Mouse (Mus musculus): ENCODE results near the gene Fsd2.

The Fsd2 gene

DNA sequence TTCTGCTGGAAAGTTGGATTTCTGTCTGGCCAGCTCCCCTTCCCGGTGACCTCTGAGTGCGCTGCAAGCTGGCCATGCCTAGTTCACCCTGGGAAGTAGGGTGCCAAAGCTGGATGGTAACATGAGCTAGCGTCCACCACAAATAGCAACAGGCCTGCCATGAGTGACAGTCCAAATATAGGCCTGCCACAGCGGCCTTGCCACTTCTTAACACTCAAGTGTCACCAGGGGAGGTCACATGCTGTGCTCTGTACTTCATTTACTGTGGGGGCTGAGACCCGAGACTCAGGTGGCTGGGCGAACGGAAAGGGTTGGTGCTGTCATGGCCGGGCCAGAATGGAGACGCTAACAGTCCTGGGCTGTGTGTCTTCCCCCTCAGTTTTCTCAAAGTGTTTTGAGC lies at the start of gene Fsd2:
Fsd2 (minus strand) TSS at position 53 of the 400 bp plus-strand sequence.
- DNase-seq (ENCODE audit: low read depth, low spot score), result no peak

DNA sequence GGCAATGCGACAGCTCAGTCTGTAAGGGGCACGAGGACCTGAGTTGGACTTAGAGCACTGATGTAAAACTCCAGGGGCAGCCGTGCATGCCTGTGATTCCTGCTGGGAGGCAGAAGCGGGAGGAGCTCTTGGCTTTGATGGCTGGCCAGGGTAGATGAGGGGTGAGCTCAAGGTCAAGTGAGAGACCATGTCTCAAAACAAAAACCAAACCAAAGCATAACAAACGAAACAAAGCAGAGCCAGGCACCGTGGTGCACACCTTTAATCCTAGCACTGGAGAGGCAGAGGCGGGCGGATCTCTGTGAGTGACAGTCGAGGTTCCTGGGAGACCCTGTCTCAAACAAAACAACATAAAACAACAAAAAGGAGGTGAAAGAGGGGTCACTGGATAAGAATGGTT lies 48.3 kb upstream of the Fsd2 start:
- DNase-seq (ENCODE audit: low read depth, low spot score), result no peak

DNA sequence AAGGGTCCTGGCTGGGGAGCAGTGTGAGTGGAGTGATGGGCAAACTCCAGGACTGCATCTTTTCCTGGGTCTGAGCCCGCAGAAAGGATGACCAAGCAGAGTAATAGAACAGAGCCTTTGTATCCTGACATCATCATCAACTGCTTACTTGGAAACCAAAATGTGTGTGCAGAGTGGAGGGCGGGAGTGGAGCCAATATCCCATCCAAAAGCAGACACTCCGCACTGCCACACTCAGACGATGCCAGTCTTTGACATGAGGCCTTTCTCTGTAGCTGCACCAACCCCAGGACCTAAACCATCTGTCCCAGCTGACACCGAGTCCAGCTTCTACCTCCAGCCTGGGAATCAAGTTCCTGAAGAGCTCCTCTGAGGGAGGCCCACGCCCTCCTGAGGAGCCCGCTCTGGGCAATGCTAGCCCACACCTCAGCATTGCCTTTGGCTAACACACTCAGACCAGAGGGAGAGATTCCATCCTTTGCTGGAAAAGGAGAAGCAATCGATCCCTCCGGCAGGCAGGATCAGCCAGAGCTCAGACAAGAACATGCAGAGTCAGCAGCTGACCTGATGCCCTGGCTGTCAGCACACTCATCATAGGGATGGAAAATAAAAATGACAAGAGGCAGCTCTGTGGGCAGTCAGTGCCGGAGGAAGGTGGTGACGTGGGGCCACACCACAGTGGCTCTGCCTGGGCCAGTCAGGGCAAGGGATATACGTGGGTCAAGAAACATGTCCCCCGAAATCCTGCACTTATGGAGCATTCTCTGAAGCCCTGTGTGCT lies 46.3 kb upstream of the Fsd2 start:
- DNase-seq (ENCODE audit: low read depth, low spot score), result no peak

DNA sequence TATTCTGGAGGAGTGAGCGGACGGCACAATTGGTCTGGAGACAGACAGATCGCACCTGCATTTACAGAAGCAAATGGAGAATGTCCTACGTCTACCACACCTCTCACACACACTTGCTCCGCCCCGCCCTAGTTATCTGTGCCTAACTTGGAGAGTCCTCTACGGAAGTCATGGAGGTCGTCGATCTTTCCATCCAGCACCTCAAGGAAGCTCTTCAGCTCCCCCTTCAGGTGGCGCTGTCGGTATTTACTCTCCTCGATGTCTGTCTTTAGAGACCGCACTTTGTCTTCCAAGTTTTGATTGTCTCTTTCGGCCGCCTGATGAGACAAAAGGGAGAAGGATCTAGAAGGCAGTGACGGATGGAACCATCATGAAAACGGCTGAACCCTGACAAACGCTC lies 43.4 kb upstream of the Fsd2 start:
- DNase-seq (ENCODE audit: low read depth, low spot score), result no peak

DNA sequence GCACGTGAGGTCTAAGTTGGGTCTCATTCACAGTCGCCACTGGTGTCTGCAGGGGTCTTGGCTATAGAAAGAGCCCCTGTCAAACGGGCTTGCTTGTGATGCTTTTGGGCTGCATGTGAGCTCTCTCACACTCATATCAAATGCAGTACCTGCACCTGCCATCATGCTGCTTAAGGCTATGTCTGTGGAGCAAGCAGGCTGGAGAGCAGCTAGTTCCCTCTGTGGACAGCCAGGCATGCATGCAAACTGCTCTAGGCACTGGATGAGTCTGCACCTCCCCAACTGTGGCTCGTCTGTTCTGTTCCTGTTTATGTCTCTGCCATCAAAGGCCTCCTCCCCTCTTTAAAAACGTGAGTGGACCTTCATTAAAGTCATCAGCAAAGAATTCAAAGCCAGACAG lies 39.7 kb upstream of the Fsd2 start:
- DNase-seq (ENCODE audit: low read depth, low spot score), result no peak

DNA sequence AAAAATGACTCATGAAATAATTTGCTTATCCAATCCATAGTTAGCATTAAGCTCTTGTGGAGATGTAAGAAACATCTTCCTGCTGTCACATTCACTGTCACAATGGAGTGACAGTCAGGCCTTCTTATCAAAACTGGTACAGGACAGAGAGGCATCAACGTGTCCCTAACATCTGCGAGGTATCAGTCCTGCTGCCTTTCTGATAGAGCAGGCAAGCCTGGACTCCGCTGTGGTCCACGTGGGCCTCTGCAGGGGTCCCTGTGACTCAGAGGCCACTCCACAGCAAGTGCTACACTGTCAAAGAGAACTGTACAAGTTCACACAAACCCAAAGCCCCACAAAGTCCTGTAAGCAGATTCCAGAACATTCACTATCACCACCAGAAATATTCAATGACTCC lies 38.7 kb upstream of the Fsd2 start:
- no peak for DNase-seq (ENCODE audit: low read depth, low spot score)

DNA sequence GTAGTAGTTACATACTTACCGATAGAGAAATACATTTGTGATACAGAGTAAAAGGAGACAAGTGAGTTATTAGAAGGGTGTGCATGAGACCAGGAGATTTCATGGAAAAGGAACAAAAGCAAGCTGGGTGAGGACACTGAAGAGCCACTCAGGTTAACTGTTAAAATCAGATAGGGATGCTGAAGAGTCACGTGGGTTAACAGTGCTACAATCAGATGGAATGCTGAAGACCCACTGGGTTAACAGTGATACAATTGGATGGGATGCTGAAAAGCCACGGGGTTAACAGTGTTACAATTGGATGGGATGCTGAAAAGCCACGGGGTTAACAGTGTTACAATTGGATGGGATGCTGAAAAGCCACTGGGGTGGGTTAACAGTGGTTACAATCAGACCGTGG lies 38.2 kb upstream of the Fsd2 start:
- DNase-seq (ENCODE audit: low read depth, low spot score), result no peak

DNA sequence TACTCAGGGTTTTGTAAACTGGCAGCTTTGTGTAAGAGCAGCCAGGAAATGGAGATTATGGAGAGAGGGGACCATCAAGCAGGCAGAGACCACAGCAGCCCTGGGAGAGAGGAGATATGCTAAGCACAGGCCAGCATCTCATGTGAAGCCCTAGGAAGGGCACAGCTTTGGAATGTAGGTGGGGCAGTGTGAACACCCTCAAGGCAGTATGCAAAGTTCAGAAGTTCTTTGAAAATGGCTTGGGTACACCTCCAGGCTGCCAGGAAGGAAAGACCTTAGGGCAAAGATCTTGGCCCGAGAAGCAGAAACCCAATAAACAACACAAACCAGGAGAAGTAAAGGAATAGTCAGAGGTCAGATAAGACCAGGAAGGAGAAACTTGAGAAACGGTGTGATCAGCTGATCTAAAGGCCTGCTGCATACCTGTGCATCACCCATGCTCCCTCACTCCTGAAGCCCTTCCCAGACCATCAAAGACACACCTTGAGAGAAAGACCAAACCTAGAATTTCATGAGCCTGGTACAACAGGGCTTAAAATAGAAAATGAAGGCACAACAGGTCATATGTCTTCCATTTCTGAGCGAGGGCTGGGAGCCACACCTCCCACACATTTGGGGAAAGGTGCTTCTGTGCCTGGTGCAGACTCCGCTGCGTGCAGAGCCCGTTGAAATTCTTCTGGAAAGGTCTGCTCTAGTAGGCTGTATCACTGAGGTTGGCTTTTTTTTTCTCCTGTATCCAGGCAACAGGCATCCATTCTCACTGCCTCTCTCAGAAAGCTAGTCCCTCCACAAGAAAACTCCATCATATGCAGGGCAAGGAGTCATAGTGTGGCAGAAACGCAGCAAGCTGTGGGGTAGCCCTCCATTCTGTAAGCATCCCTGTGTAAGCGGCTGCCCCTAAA lies 32.9 kb upstream of the Fsd2 start:
- DNase-seq (ENCODE audit: low read depth, low spot score), result no peak

DNA sequence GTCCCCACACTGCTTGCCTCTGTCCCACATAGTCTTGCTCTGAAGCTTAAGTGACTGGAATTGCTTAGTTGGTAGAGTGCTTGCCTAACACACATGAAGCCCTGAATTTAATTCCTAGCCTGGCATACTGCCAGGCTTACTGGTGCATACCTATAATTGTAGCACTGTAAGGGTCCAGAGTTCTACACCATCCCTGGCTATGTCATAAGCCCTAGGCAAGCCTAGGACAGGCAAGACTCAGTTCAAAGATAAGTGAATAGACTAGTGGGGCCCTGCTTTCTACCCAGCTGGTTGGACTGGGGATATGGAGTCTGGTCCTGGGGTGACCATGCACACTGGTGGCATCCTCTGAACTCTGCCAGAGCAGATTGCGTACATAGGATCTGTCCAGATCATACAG lies 30.9 kb upstream of the Fsd2 start:
- DNase-seq (ENCODE audit: low read depth, low spot score), result no peak

DNA sequence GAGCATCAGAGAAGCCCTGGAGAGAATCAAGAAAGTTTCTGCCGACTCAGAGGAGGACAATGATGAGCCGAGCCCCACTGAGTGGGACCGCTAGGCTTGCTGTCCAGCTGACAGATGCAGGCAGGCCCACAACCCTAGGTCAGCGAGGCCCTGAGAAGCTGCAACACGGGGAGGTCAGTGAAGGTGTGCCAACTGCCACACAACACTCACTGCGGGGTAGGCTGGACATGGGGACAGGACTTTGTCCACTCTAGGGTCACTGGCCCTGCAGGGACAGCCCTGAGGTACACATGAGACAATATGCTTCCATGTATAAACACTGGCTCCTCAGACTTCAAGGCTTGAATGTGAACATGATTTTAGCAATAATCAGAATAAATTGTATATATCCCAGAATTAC lies 29.3 kb upstream of the Fsd2 start:
- DNase-seq (ENCODE audit: low read depth, low spot score), result no peak

DNA sequence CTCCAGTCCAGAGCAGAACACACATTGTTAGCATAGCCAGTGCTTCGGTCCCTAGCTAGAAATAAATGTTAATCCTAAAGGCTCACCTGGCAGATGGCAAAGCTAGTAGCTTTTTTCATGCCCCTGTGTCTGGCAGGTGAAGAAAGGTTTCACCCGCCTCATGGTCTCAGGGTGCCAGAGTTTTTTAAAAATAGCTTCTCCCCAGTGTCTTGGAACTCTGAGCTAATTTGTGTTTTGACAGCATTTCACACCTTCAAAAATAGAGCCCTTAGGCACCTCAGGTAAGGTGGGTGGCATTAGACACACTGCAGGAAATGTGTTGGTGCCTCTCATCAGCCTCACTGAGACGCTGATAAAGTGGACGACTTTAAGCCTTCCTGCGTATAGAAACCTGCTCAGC lies 28.3 kb upstream of the Fsd2 start:
- DNase-seq (ENCODE audit: low read depth, low spot score), result no peak

DNA sequence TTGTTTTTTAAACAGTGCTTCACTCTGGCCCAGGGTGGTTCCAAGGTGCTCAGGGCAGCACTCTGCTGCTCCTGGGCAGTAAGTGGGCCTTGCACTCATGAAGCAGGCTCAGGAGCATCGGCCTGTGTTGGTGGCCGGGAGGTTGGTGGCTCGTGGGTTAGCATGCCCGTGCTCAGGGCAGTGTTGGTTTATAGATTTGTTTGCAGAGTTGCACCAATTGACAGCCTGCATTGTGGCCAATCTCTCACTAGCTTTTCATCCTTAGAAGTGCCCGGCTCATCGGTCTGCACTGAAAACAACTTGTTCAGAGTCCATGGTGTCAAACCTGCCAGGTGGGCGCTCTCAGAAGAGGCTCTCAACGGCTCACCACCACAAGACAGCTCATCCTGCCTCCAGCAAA lies 26.6 kb upstream of the Fsd2 start:
- DNase-seq (ENCODE audit: low read depth, low spot score), result no peak

DNA sequence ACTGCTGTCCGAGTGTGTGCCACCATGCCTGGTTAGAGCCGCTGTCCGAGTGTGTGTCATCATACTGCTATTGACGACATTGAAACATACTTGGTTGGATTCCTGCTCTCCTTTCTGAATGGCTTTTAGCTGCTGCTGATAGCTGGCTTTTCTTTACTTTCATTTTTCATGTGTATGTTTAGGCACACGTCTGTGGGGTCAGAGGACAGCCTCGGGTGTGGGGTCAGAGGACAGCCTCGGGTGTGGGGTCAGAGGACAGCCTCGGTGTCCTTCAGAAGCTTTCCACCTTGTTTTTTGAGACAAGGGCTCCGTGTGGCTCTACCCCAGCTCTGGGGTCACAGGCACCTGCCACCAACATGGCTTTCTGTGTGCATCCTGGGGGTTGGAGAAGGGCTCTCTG lies 25.9 kb upstream of the Fsd2 start:
- no peak for DNase-seq (ENCODE audit: low read depth, low spot score)

DNA sequence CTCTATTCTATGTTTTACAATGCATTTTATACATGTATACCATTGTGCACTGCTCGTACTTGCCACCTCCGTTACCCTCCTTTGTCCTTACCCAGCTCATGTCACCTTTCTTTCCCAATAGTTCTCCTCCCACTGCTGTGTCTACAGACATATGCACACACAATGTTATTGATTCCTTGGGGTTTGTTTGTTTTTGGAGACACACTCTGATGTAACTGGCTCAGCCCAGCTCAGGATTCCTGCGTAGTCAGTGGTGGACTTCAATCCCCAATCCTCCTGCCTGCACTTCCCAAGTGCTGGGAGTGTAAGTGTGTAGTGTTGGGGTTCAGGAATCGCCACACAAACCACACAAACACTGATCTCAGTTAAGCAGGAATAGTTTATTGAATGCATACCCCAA lies 20.5 kb upstream of the Fsd2 start:
- no peak for DNase-seq (ENCODE audit: low read depth, low spot score)

DNA sequence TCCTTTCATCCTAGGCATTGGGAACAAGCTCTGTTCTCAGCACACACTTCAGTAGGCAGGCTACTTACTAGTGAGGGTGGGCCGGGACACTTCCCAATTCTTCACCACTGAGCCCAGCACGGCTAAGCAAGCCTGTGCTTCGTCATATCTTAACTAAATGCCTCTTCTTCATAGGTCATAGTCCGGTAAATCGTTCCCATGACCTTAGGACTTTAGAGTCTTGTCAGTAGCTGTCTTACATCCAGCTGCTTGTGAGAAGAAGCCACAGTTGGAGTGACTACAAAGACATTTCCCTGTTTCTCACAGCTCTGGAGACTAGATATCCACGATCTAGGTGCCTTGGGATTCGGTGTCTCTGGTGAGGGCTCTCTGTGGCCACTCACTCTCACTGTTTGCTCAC lies 18.6 kb upstream of the Fsd2 start:
- DNase-seq (ENCODE audit: low read depth, low spot score), result no peak

DNA sequence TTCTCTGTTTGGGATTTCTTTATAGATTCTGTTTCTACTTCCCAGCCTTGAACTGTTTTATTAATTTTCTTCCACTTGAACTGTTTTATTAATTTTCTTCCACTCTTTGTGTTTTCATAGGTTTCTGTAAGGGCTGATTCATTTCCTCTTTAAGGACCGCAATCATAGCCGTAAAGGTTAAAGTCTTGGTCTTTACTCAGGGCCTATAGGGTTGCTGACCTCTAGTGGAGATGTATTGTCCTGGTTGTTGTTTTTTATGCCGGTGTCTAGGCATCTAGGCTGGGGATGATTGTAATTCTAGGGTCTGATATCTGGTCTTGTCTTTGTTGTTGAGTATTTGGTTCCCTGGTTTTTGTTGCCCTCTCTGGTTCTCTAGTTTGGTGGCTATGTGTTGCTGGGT lies 16.8 kb upstream of the Fsd2 start:
- DNase-seq (ENCODE audit: low read depth, low spot score), result no peak

DNA sequence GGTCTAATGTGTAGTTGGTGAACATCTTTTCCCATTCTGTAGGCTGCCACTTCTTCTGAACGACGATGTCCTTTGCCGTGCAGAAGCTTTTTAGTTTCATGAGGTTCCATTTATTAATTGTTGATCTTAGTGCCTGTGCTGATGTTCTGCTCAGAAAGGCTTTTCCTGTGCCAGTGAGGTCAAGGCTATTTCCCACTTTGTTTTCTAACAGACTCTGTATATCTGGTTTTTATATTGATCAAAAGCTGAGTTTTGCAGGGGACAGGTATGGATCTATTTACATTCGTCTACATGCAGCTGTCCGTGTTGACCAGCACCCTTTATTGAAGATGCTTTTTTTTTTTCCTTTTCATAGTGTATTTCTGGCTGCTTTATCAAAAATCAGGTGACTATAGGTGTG lies 12.6 kb upstream of the Fsd2 start:
- no peak for DNase-seq (ENCODE audit: low read depth, low spot score)

DNA sequence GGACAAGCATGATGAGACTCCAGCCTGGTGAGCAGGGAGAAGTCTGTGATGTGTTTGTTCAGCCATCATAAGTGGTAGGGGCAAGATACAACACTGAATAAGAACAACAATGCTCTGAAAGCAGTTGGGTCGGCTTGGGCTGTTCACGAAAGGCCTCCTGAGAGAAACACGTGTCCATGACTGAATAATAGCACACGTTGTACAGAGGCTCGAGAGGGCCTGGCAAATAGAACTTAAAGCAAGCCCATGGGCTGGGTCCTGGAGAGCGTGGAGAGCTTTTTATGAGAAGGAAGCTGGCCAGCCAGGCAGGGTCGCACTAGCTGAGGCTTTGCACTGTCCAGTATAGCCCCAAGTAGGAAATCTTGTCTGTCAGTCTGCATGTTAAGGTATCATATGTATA lies 11.7 kb upstream of the Fsd2 start:
- no peak for DNase-seq (ENCODE audit: low read depth, low spot score)

DNA sequence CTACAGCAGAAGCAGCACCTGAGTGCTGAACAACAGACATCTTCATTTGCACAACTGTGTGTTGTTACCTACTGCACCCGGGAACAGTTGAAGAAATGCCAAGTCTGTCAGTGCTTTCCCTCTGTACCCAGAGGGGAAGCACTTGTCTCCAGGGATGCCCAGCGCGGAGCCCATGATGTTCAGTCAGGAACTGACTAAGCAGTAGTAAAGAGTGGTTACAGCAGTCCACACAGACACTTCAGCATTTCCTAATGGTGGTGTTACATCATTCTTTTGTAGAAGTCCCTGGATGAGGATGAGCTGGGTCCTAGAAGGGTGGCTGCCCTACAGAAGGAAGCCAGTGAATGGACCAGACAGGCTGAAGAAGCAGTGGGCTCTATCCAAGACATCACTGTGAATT lies 11.1 kb upstream of the Fsd2 start:
- DNase-seq (ENCODE audit: low read depth, low spot score), result no peak

DNA sequence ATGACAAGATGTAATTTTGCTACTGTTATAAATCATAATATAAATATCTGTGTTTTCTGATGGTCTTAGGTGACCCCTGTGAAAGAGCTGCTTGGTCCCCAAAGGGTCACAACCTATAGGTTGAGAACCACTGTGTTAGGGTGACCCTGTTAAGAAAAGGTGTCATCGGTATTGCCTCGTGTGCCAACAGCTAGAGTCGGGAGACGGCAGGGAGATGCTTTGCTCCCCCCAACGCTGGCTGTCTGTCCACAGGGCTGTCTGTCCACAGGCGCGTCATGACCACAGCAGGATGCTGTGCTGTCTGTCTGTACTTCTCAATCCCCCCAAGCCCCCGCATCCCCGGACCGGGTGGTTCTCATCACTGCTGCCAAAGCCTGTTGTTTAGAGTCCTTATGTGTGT lies 8.9 kb upstream of the Fsd2 start:
- no peak for DNase-seq (ENCODE audit: low read depth, low spot score)

DNA sequence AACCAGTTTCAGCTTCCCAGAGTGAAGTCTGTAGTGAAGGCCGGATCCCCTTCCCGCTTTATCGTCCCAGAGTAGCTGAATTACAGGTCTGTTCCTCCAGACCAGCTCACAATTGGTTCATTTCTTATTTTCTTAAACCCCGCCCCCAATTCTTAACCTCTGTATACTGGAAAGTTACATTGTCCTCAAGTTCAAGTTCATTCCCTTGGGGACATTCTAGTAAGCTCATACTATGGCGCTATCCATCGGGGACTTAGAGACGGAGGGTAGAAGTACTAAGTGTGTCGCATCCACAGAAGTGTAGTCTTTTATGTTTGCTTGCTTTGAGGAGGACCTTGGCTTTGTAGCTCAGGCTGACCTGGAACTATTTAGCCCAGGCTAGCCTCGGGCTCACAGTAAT lies 7.1 kb upstream of the Fsd2 start:
- no peak for DNase-seq (ENCODE audit: low read depth, low spot score)

DNA sequence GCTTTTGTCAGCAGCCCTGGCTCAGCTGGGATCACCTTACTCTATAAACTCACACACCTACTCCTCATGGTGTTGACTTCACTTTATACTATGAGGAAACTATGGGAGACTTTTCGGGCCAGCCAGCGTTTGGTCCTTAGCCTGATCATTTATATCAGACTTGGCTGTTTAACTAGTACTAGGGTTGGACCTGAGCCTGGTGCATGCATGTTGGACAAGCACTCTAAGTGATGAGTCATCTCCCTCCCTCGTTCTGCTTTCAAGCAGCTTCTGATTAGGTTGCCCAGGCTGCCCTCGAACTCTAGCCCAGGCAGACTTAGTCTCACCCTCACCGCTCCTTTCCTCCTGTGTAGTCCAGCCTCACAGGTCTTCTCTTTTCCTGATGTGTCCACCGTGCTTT lies 6.7 kb upstream of the Fsd2 start:
- no peak for DNase-seq (ENCODE audit: low read depth, low spot score)

DNA sequence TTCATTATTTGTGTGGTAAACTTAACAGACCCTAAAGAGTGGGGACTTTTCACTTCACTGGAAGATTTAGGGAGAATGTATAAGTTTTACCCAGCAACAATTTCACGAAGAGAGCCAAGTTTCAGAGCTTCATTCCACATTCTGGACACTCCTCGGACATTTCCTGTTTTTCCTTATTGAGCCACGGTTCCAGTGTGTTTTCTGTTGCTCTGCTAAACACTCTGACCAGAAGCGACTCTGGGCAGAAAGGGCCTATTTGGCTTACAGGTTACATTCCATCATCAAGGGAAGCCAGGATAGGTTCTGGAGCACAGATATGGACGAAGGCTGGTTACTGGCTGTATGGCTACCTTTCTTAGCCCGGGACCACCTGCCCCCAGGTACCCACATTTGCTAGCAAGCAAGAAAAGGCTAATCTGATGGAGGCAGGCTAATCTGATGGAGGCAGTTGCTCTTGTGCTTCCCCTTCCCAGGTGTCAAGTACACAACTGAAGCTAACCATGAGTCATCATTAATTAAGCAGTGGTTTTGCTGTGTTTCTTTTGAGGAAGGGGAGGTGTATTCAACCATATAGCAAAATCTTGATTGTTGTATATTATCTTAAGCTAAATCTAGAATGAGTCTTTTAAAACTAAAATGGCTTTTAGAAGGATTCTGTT lies 6.0 kb upstream of the Fsd2 start:
- DNase-seq (ENCODE audit: low read depth, low spot score), result no peak
